Mouse (Mus musculus) mammary gland, adult 2 months (tissue): Measurements from ENCODE around the gene Pdcd1. TPM values are rescaled to one million over a fixed set of nuclear protein-coding genes. Genes with fewer than 3 reads are reported as not detected.

Experiments used
- polyA plus RNA-seq: library from polyadenylated mRNA; depleted of rRNA; stranded (reverse); fragments of >200 nt; gene quantifications from 2 replicates; pipeline ENCODE4 v1.2.3, GENCODE M21; 2012; ENCODE audit warnings: low replicate concordance; rRNA removed

Gene Pdcd1
- 2.1 and 2.7 TPM in 2 replicates for polyA plus RNA-seq

DNA sequence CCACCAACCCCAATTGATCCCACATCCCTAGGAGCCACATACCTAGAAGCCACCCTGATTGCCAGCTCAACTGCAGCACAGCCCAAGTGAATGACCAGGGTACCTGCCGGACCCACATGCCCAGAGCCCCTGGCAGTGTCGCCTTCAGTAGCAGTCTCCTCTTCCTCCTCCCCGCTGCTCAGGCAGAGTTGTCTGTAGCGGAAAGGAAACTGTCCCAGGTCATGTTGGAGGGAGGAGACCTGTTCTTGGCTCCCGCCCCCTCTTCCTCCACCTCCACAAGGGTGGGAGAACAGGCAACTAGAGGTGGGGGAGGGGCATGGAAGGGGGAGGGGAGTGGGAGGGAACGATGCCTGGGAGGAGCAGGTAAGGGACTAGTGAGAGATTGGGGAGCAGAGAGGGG, at the start of gene Pdcd1:
Gene Pdcd1 (minus strand): TSS at position 181 of the 400 bp plus-strand sequence.

DNA sequence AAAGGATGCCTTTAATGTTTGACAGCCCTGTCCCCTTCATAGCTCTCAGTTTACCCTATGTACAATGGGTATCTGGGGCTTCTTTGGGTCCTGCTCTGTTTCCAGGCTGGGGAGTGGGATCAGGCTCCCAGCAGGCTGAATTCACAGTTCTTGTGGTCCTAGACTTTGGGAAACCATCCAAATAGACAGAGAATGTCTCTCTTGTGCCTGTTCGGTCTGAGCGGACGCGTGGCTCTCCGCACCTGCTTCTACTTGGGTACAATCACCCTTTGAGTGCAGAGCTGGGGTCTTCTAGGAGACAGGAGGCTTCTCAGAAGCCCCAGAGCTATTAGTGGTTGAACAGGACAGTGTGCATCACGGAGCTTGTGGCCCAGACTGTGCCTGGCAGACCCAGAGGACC, 32.2 kb downstream of the Pdcd1 start, which contains the start of gene Neu4:
Gene Neu4 (plus strand): TSS at position 301 of the 400 bp plus-strand sequence.

DNA sequence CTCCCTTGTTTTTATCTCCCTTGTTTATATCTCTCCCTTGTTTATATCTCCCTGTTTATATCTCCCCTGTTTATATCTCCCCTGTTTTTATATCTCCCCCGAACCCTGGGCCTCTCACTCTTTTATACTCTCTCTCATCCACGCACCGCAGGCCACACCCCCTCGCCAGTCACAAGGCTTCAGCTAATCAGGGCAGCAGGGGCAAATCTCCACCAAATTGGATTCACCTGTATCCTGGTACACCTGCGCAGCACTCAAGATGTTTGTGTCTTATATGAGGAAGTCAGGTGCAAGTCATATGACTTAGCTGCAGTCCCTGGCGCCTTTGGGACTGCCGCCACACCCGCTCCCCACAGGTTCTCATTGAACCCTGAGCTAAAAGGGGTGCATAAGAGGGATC, 62.1 kb downstream of the Pdcd1 start, which contains the start of gene Gal3st2c:
Gene Gal3st2c (plus strand): TSS at position 301 of the 400 bp plus-strand sequence.

Other genes with a start within 250 kb of the Pdcd1 start
- 6.2 and 8.6 TPM in 2 replicates for gene Ing5, start 248.6 kb downstream of the Pdcd1 start, polyA plus RNA-seq
- 26.5 and 38.8 TPM in 2 replicates for gene D2hgdh, start 227.6 kb downstream of the Pdcd1 start, polyA plus RNA-seq
- gene Gal3st2, start 191.2 kb downstream of the Pdcd1 start, polyA plus RNA-seq, result 1.5 TPM in 2 replicates
- gene Gal3st2b, start 134.2 kb downstream of the Pdcd1 start, polyA plus RNA-seq, result 1.9 and 3.2 TPM in 2 replicates
- 0.03 and 0.05 TPM in 2 replicates for gene Gal3st2c, start 62.0 kb downstream of the Pdcd1 start, polyA plus RNA-seq
- gene Neu4, start 32.1 kb downstream of the Pdcd1 start, polyA plus RNA-seq, result not detected in 2 replicates